Mouse (Mus musculus) embryonic facial prominence, embryonic 15.5 days (tissue): ENCODE results near the gene St3gal6. TPM values are rescaled to one million over a fixed set of nuclear protein-coding genes. Genes with fewer than 3 reads are reported as not detected.
"Not testable (repeated sequence)": the region's sequence is repeated elsewhere in the genome, so short reads cannot be mapped to it uniquely, and the experiment has no call there.

Experiments
- ATAC-seq: fragments of 200-750 bp; cut with Nextera tagmentation; 2 replicates; pipeline ENCODE4 v1.8.0; 2017; ENCODE audit warnings: low read depth, moderate TSS enrichment; ENCODE audit not compliant: insufficient number of reproducible peaks, low FRiP score, low TSS enrichment
- H3K27ac ChIP-seq: fragments of 300-500 bp; sonication (generic); replicated peaks from 2 replicates; pipeline ENCODE4 v1.5.1; 2015; ENCODE audit warnings: mild to moderate bottlenecking, inconsistent platforms
- H3K27me3 ChIP-seq: fragments of 300-500 bp; sonication (generic); 2 replicates; pipeline ENCODE4 v1.6.1; 2015; ENCODE audit warnings: inconsistent platforms
- H3K36me3 ChIP-seq: fragments of 300-500 bp; sonication (generic); 2 replicates; pipeline ENCODE4 v1.6.1; 2015; ENCODE audit warnings: mild to moderate bottlenecking, inconsistent platforms
- H3K4me1 ChIP-seq: fragments of 300-500 bp; sonication (generic); 2 replicates; pipeline ENCODE4 v1.6.1; 2015; ENCODE audit warnings: inconsistent platforms
- H3K4me2 ChIP-seq: fragments of 300-500 bp; sonication (generic); replicated peaks from 2 replicates; pipeline ENCODE4 v1.6.1; 2015; ENCODE audit warnings: mild to moderate bottlenecking, inconsistent platforms
- H3K4me3 ChIP-seq: fragments of 300-500 bp; sonication (generic); replicated peaks from 2 replicates; pipeline ENCODE4 v1.5.1; 2015; ENCODE audit warnings: mild to moderate bottlenecking, inconsistent platforms
- H3K9ac ChIP-seq: fragments of 300-500 bp; sonication (generic); 2 replicates; pipeline ENCODE4 v1.6.1; 2015; ENCODE audit warnings: inconsistent platforms
- H3K9me3 ChIP-seq: fragments of 300-500 bp; sonication (generic); replicated peaks from 2 replicates; pipeline ENCODE4 v1.6.1; 2016; ENCODE audit warnings: inconsistent platforms
- WGBS: fragments of 180-500 bp; shearing (Covaris S2); methylation state at CpG from one replicate; pipeline ENCODE4 v1.1.7; 2015; 5-methylcytosine and 5-hydroxymethylcytosine counted together
- polyA plus RNA-seq: library from polyadenylated mRNA; unstranded; fragments of >200 nt; fragmentation: Nextera tagmentation; extraction: Ambion mirVana; gene quantifications from 2 replicates; pipeline ENCODE4 v1.2.1, GENCODE M21; 2015

Gene St3gal6
- polyA plus RNA-seq, 1 experiment from 2014 or later: 17.6 TPM

GRCm38 (mm10) chr16:58474875-58475274 lies 49.2 kb downstream of the St3gal6 start:
- H3K27ac ChIP-seq: no peak overlapping the region
- 71% methylated on average over 3 of the region's 3 CpGs for WGBS
- no peaks in the 10 kb centered on the region for H3K9me3 ChIP-seq
- H3K4me3 ChIP-seq: no peak overlapping the region
- H3K4me1 ChIP-seq: no peaks in the 10 kb centered on the region
- H3K36me3 ChIP-seq: peaks cover 5% of the 10 kb centered on the region
- no peak for ATAC-seq
- no peaks in the 10 kb centered on the region for H3K27me3 ChIP-seq
- no peak overlapping the region for H3K4me2 ChIP-seq
- H3K9ac ChIP-seq: no peak overlapping the region

DNA sequence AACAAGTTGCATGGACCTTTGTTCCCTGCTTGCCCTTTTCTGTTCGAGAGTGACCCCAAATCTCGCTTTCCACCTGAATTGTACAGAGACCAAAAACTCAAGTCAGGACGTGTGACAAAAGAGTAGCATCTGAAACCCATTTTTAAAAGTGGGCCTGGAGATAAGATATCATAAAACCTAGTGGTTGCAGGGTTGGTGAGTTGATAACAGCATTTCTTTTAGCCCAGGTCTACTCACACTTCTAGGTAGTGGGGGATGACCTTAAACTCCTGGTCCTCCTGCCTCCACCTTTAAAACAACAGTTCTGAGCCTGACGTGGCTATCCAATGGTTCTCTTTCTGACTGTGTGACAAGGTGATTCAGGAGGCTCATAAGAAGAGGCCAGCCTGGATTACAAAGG lies 53.2 kb downstream of the St3gal6 start:
- Histone ChIP-seq H3K36me3 (peaks cover 16% of the 10 kb centered on the region), H3K4me3 (no peak overlapping the region), H3K9ac (no peak overlapping the region), H3K9me3 (no peaks in the 10 kb centered on the region), H3K4me2 (no peak overlapping the region), H3K27me3 (no peaks in the 10 kb centered on the region), H3K27ac (no peak overlapping the region), H3K4me1 (no peaks in the 10 kb centered on the region)
- WGBS: 79% methylated on average over 4 of the region's 4 CpGs
- no peak for ATAC-seq

- Histone ChIP-seq H3K27me3 (no peaks in the 10 kb centered on the region), H3K4me1 (no peaks in the 10 kb centered on the region), H3K36me3 (peaks cover 21% of the 10 kb centered on the region), H3K4me2 (no peak overlapping the region), H3K4me3 (no peak overlapping the region), H3K9ac (no peak overlapping the region), H3K27ac (no peak overlapping the region), H3K9me3 (no peaks in the 10 kb centered on the region)
- no peak for ATAC-seq
- WGBS: 87% methylated on average over 8 of the region's 8 CpGs
Measured at GRCm38 (mm10) chr16:58470061-58470460, 54.0 kb downstream of the St3gal6 start.

DNA sequence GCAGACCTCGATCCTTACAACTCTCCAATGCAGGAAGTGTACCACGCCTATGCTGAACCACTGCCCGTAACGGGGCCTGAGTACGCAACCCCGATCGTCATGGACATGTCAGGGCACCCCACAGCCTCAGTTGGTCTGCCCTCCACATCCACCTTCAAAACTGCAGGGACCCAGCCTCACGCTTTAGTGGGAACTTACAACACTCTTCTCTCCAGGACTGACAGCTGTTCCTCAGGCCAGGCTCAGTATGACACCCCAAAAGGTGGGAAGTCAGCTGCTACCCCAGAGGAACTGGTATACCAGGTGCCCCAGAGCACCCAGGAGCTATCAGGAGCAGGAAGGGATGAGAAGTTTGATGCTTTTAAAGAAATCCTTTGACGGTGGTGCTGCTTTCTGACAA lies 58.6 kb downstream of the St3gal6 start:
- Histone ChIP-seq H3K27ac (no peak overlapping the region), H3K9me3 (no peaks in the 10 kb centered on the region), H3K4me3 (no peak overlapping the region), H3K27me3 (no peaks in the 10 kb centered on the region), H3K9ac (no peak overlapping the region), H3K4me2 (no peak overlapping the region), H3K36me3 (peaks cover 39% of the 10 kb centered on the region), H3K4me1 (no peaks in the 10 kb centered on the region)
- ATAC-seq: no peak
- 87% methylated on average over 9 of the region's 9 CpGs for WGBS

GRCm38 (mm10) chr16:58464051-58464450 lies 60.0 kb downstream of the St3gal6 start:
- Histone ChIP-seq H3K4me3 (no peak overlapping the region), H3K36me3 (peaks cover 50% of the 10 kb centered on the region), H3K9me3 (no peaks in the 10 kb centered on the region), H3K4me1 (no peaks in the 10 kb centered on the region), H3K4me2 (no peak overlapping the region), H3K9ac (no peak overlapping the region), H3K27ac (no peak overlapping the region), H3K27me3 (no peaks in the 10 kb centered on the region)
- ATAC-seq: no peak
- WGBS: 87% methylated on average over 14 of the region's 14 CpGs

GRCm38 (mm10) chr16:58462519-58462918 lies 61.5 kb downstream of the St3gal6 start:
- no peak overlapping the region for H3K27ac ChIP-seq
- 91% methylated on average over 2 of the region's 2 CpGs for WGBS
- no peak overlapping the region for H3K4me2 ChIP-seq
- H3K4me1 ChIP-seq: no peaks in the 10 kb centered on the region
- H3K36me3 ChIP-seq: peaks cover 51% of the 10 kb centered on the region
- no peak overlapping the region for H3K4me3 ChIP-seq
- no peak for ATAC-seq
- no peaks in the 10 kb centered on the region for H3K9me3 ChIP-seq
- H3K9ac ChIP-seq: no peak overlapping the region
- no peaks in the 10 kb centered on the region for H3K27me3 ChIP-seq

GRCm38 (mm10) chr16:58461856-58462518 lies 62.1 kb downstream of the St3gal6 start:
- H3K4me1 ChIP-seq: no peaks in the 10 kb centered on the region
- no peak overlapping the region for H3K4me2 ChIP-seq
- no peak for ATAC-seq
- H3K36me3 ChIP-seq: peaks cover 47% of the 10 kb centered on the region
- no peaks in the 10 kb centered on the region for H3K27me3 ChIP-seq
- no peak overlapping the region for H3K9ac ChIP-seq
- no peaks in the 10 kb centered on the region for H3K9me3 ChIP-seq
- H3K4me3 ChIP-seq: no peak overlapping the region
- no peak overlapping the region for H3K27ac ChIP-seq
- 94% methylated on average over 2 of the region's 2 CpGs for WGBS

- H3K36me3 ChIP-seq: peaks cover 43% of the 10 kb centered on the region
Measured at GRCm38 (mm10) chr16:58460386-58460785, 63.7 kb downstream of the St3gal6 start.

DNA sequence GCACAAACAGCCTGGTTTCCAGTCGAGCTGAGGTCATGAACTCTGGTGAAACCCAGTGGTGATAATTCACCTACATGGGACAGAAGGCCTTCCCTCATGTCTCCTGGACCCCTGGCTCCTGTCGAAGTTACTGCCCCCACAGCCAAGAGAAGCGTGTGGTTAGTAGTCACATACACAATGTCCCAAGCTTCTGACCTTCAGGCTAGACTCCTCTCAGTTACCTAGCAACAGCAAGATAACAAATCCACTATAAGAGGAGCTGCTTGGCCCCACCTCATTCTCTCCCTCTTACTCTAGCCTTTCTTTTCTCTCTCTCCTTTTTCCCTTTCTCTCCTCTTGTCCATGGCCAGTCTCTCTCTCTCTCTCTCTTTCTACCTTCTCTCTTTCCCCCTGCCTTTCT lies 64.1 kb downstream of the St3gal6 start:
- WGBS: 56% methylated on average over 3 of the region's 3 CpGs
- H3K9ac ChIP-seq, H3K4me2 ChIP-seq, ATAC-seq, H3K27me3 ChIP-seq, H3K27ac ChIP-seq, H3K4me1 ChIP-seq, H3K9me3 ChIP-seq, H3K4me3 ChIP-seq: not testable (repeated sequence)
- H3K36me3 ChIP-seq: peaks cover 42% of the 10 kb centered on the region

More at GRCm38 (mm10) chr16:58460386-58460785, 63.7 kb downstream of the St3gal6 start:
- Histone ChIP-seq H3K27ac (no peak overlapping the region), H3K4me1 (no peaks in the 10 kb centered on the region), H3K9me3 (no peaks in the 10 kb centered on the region), H3K27me3 (no peaks in the 10 kb centered on the region), H3K4me3 (no peak overlapping the region), H3K9ac (no peak overlapping the region), H3K4me2 (no peak overlapping the region)
- ATAC-seq: no peak
- WGBS: 86% methylated on average over 10 of the region's 10 CpGs

- H3K4me1 ChIP-seq: no peaks in the 10 kb centered on the region
- H3K36me3 ChIP-seq: peaks cover 35% of the 10 kb centered on the region
- WGBS: 89% methylated on average over 6 of the region's 6 CpGs
- no peaks in the 10 kb centered on the region for H3K27me3 ChIP-seq
- no peak for ATAC-seq
- no peak overlapping the region for H3K4me2 ChIP-seq
- no peak overlapping the region for H3K27ac ChIP-seq
- H3K4me3 ChIP-seq: no peak overlapping the region
- H3K9me3 ChIP-seq: no peaks in the 10 kb centered on the region
- no peak overlapping the region for H3K9ac ChIP-seq
Measured at GRCm38 (mm10) chr16:58456991-58457390, 67.1 kb downstream of the St3gal6 start.

DNA sequence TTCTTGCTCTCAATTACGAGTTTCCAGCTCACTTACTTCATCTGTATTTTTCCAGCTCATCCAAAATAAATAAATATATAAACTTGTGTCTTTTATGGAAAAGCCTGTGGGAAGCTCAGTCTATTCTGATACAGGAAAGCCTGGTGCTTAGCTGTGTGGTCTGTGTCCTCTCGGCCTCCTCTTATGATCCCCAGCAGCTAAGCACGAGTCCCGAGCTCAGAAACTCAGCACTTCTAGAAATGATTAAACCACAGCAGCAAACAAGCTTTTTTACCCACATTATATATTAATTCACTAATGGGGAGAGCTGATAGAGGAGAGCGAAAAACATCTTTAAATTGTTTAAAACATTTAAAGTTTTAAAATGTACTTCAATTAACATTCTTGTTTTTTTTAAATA lies 67.6 kb downstream of the St3gal6 start:
- Histone ChIP-seq H3K4me2 (no peak overlapping the region), H3K36me3 (peaks cover 34% of the 10 kb centered on the region), H3K4me1 (no peaks in the 10 kb centered on the region), H3K9me3 (no peaks in the 10 kb centered on the region), H3K4me3 (no peak overlapping the region), H3K27ac (no peak overlapping the region), H3K27me3 (no peaks in the 10 kb centered on the region), H3K9ac (no peak overlapping the region)
- WGBS: 89% methylated on average over 5 of the region's 5 CpGs
- ATAC-seq: no peak

DNA sequence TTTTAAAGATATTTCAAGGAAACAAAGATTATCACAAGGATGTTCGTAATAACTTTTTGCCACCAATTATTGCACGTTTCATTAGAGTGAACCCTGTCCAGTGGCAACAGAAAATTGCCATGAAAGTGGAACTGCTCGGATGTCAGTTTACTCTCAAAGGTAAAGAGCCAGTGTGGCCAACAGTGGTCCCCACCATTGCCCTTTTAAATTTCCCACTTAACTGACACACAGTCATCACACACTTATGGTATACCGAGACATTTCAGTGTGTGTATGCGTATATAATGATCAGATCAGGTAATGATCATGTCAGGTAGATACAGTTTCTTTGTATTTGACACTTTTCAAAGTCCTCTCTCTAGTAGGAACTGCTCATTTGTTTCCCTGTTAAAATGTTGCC lies 68.9 kb downstream of the St3gal6 start:
- Histone ChIP-seq H3K4me1 (no peaks in the 10 kb centered on the region), H3K36me3 (peaks cover 31% of the 10 kb centered on the region), H3K27ac (no peak overlapping the region), H3K9me3 (no peaks in the 10 kb centered on the region), H3K9ac (no peak overlapping the region), H3K4me2 (no peak overlapping the region), H3K4me3 (no peak overlapping the region), H3K27me3 (no peaks in the 10 kb centered on the region)
- ATAC-seq: no peak
- 83% methylated on average over 5 of the region's 5 CpGs for WGBS
